Mouse (Mus musculus) inflammation-experienced regulatory T-cells (primary cell): ENCODE measurements around the gene Ncam2. TPM values are rescaled to one million over a fixed set of nuclear protein-coding genes. Genes with fewer than 3 reads are reported as not detected.

Experiments
- polyA plus RNA-seq, 2 experiments: library from polyadenylated mRNA; unstranded; fragments of 100-300 nt; shearing (Covaris generic); gene quantifications; one replicate each; pipeline ENCODE4 v1.2.1; 2017

Gene Ncam2
- polyA plus RNA-seq: under 1 TPM; 0.06 to 0.07 TPM

DNA sequence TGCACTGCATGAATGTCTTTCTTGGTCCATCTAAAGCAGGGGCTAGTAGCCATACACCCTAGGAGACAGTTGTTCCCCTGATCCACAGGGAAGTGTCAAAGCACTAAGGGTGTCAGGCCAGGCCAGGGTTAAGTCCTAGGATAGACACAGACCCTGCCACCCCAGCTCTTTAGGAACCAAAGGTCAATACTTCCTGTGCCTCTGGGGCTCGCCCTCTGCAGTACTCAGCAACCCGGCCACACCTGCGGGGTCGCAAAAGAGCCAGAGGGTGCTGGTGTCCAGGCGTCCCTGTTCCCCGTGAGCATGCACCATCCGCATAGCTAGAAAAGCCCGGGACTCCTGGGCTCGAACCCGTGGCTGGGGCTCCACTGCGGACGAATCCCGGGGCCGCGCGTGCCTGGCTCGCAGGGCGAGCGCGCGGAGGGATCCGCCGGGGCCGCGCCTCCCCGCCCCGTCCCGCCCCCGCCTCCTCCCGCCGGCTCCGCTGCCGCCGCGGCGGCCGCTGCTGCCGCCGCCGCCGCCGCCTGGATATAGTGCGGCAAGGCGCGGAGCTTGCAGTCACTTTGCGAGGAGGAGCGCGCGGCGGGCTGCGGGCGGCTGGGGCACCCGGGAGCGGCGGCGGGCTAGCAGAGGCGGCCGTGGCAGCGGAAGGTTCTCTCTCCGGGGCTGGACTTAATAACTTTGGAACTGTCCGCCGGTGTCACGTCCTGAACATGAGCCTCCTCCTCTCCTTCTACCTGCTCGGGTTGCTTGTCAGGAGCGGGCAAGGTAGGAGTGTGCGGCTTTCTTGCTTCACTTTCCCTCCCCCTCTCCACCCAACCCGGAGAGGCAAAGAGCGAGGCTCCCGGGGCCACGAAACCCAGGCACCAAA lies at the start of gene Ncam2:
Ncam2 (plus strand) TSS at position 497 of the 871 bp plus-strand sequence.

